Mouse (Mus musculus) ES-E14 (cell line): Measurements from ENCODE around the gene Myt1l. TPM values are rescaled to one million over a fixed set of nuclear protein-coding genes. Genes with fewer than 3 reads are reported as not detected.

Experiments used
- DNase-seq: peaks from one replicate; pipeline ENCODE4 v3.0.0-alpha.2; 2013; ENCODE audit warnings: low read depth, low spot score
- H3K27ac ChIP-seq: 2 replicates; pipeline ENCODE4 v1.5.1; 2012; ENCODE audit warnings: low read depth, mild to moderate bottlenecking, low read length, moderate library complexity, mixed read lengths; ENCODE audit not compliant: poor library complexity, insufficient read depth, severe bottlenecking
- H3K36me3 ChIP-seq: 2 replicates; pipeline ENCODE4 v1.6.1; 2012; ENCODE audit warnings: mild to moderate bottlenecking, low read length, moderate library complexity, mixed read lengths; ENCODE audit not compliant: control insufficient read depth, poor library complexity, insufficient read depth, severe bottlenecking
- H3K4me1 ChIP-seq, 2 experiments: fragments of 150-350 bp in 1 of 2; sonication (generic) in 1 of 2; 2 replicates each; pipeline ENCODE4 v1.6.1; 2012; ENCODE audit warnings: low read length in 2 of 2, mild to moderate bottlenecking in 1 of 2, mixed read lengths in 1 of 2; ENCODE audit not compliant: control insufficient read depth in 2 of 2, insufficient read depth in 2 of 2, poor library complexity in 1 of 2
- H3K4me3 ChIP-seq, 2 experiments: fragments of 150-350 bp in 1 of 2; sonication (generic) in 1 of 2; 2 replicates each; pipeline ENCODE4 v1.5.1; 2012; ENCODE audit warnings: low read length in 2 of 2, low read depth in 1 of 2, mild to moderate bottlenecking in 1 of 2, mixed read lengths in 1 of 2; ENCODE audit not compliant: insufficient read depth in 1 of 2, poor library complexity in 1 of 2, severe bottlenecking in 1 of 2
- H3K9ac ChIP-seq: 2 replicates; pipeline ENCODE4 v1.6.1; 2012; ENCODE audit warnings: low read depth, mild to moderate bottlenecking, low read length, mixed read lengths; ENCODE audit not compliant: poor library complexity, insufficient read depth, severe bottlenecking
- H3K9me3 ChIP-seq: fragments of 150-350 bp; sonication (generic); 2 replicates; pipeline ENCODE4 v1.6.1; 2012; ENCODE audit warnings: low read depth, mild to moderate bottlenecking, low read length; ENCODE audit not compliant: control insufficient read depth, insufficient read depth
- CHD2 ChIP-seq: IDR thresholded peaks from 2 replicates; pipeline ENCODE4 v1.6.1; 2014; ENCODE audit warnings: mild to moderate bottlenecking, low read depth, low read length, inconsistent platforms
- HCFC1 ChIP-seq: IDR thresholded peaks from 2 replicates; pipeline ENCODE4 v1.6.1; 2012; ENCODE audit warnings: low read length, inconsistent platforms, borderline replicate concordance; ENCODE audit not compliant: insufficient read depth
- MAFK ChIP-seq: IDR thresholded peaks from 2 replicates; pipeline ENCODE4 v1.6.1; 2014; ENCODE audit warnings: mild to moderate bottlenecking, low read depth, low read length, inconsistent platforms; ENCODE audit not compliant: insufficient read depth
- ZC3H11A ChIP-seq: IDR thresholded peaks from 2 replicates; pipeline ENCODE4 v1.6.1; 2012; ENCODE audit warnings: low read depth, mild to moderate bottlenecking, inconsistent platforms, low read length, borderline replicate concordance
- ZNF384 ChIP-seq: IDR thresholded peaks from 2 replicates; pipeline ENCODE4 v1.6.1; 2012; ENCODE audit warnings: low read depth, low read length, inconsistent platforms
- in situ Hi-C, 2 experiments: fragments of 600-800 bp; cut with MboI; formaldehyde crosslinking; loops; one replicate each; pipeline ENCODE4 v1.15.1; 2025; ENCODE audit warnings: low sequenced_read_pairs in 2 of 2, inconsistent platforms in 1 of 2; ENCODE audit not compliant: unreplicated experiment in 2 of 2
- total RNA-seq: library from RNA; depleted of rRNA; stranded (reverse); fragments of 300-350 nt; gene quantifications from 2 replicates; pipeline ENCODE4 v1.2.3, GENCODE M21; 2012

The Myt1l gene
- total RNA-seq, 1 experiment = 0.27 TPM

- H3K9ac ChIP-seq = no peak overlapping the region
- H3K4me3 ChIP-seq = no peak overlapping the region
- H3K27ac ChIP-seq = no peak overlapping the region
- no peaks in the 10 kb centered on the region for H3K9me3 ChIP-seq
- TF ChIP-seq ZC3H11A (no peak), CHD2 (no peak), ZNF384 (no peak), MAFK (no peak)
- H3K4me1 ChIP-seq = no peaks in the 10 kb centered on the region
- in situ Hi-C loops = no loop called here
- no peak for DNase-seq
- H3K36me3 ChIP-seq = no peaks in the 10 kb centered on the region
Measured at GRCm38 (mm10) chr12:29740346-29741025, 212.3 kb downstream of the Myt1l start.

GRCm38 (mm10) chr12:29741181-29741580 lies 213.0 kb downstream of the Myt1l start:
- DNase-seq = no peak
- Histone ChIP-seq H3K4me3 (no peak overlapping the region), H3K9me3 (no peaks in the 10 kb centered on the region), H3K36me3 (no peaks in the 10 kb centered on the region), H3K4me1 (no peaks in the 10 kb centered on the region), H3K27ac (no peak overlapping the region), H3K9ac (no peak overlapping the region)
- in situ Hi-C loops = no loop called here
- TF ChIP-seq CHD2 (no peak), ZNF384 (no peak), ZC3H11A (no peak), HCFC1 (no peak), MAFK (no peak)

GRCm38 (mm10) chr12:29750604-29751128 lies 222.5 kb downstream of the Myt1l start:
- TF ChIP-seq HCFC1 (no peak), ZNF384 (no peak)
- no peak overlapping the region for H3K27ac ChIP-seq
- DNase-seq = no peak
- in situ Hi-C loops = no loop called here
- H3K36me3 ChIP-seq = no peaks in the 10 kb centered on the region
- H3K4me3 ChIP-seq = no peak overlapping the region
- H3K4me1 ChIP-seq = no peaks in the 10 kb centered on the region
- no peaks in the 10 kb centered on the region for H3K9me3 ChIP-seq
- no peak overlapping the region for H3K9ac ChIP-seq

- no peak for DNase-seq
- TF ChIP-seq HCFC1 = no peak
- TF ChIP-seq ZNF384 = no peak
- TF ChIP-seq CHD2 = no peak
- no peak for TF ChIP-seq MAFK
- no peak for TF ChIP-seq ZC3H11A
- Histone ChIP-seq H3K36me3 (no peaks in the 10 kb centered on the region), H3K9ac (no peak overlapping the region), H3K4me1 (no peaks in the 10 kb centered on the region), H3K4me3 (no peak overlapping the region), H3K9me3 (no peaks in the 10 kb centered on the region), H3K27ac (no peak overlapping the region)
- in situ Hi-C loops = no loop called here
Measured at GRCm38 (mm10) chr12:29755086-29755871, 227.1 kb downstream of the Myt1l start.

GRCm38 (mm10) chr12:29755872-29756265 lies 227.7 kb downstream of the Myt1l start:
- no peak overlapping the region for H3K9ac ChIP-seq
- H3K4me1 ChIP-seq = no peaks in the 10 kb centered on the region
- no peaks in the 10 kb centered on the region for H3K36me3 ChIP-seq
- no peaks in the 10 kb centered on the region for H3K9me3 ChIP-seq
- H3K27ac ChIP-seq = no peak overlapping the region
- no peak overlapping the region for H3K4me3 ChIP-seq
- TF ChIP-seq CHD2 (no peak), ZC3H11A (no peak)
- in situ Hi-C loops = no loop called here
- no peak for DNase-seq
